Mouse (Mus musculus): ENCODE data around the gene Mrpl4. TPM values are rescaled to one million over a fixed set of nuclear protein-coding genes. Genes with fewer than 3 reads are reported as not detected.
A peak's percentile ranks its signal among the peaks of the same experiment; 100 is the strongest.

Mrpl4 gene
- polyA plus RNA-seq, 1 experiment from 2014 or later = 132 TPM

DNA sequence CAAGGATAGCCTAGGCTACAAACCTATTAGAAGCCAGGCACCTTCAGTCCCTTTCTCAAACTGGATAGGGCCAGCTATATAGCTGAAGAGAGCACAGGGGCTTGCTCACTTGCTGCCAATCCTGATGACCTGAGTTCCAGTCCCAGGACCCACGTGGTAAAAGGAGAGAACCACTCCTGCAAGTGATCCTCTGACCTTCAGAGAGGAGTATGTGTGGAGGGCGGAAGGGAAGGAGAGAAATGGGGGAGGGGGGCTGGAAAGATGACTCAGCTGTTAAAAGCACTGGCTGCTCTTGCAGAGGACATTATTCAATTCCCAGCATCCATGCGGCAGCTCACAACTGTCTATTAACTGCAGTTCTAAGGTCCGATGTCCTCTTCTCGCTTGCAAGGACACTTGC is 23.4 kb upstream of the Mrpl4 start:
- ATAC-seq (ENCODE audit: low FRiP score) (no peak), DNase-seq (ENCODE audit: low spot score) (no peak)
- no peaks in the 10 kb centered on the region; the same call in 1 of the 2 replicates for H3K4me1 ChIP-seq (replicated peaks; ENCODE audit: control insufficient read depth, insufficient read depth, low read length)
- no peak overlapping the region for H3K4me3 ChIP-seq (ENCODE audit: low read depth, low read length)
- no peaks in the 10 kb centered on the region for H3K9me3 ChIP-seq (ENCODE audit: control insufficient read depth, low read length)
- H3K4me2 ChIP-seq (replicated peaks; ENCODE audit: low read depth, low read length) = no peak overlapping the region
- H3K36me3 ChIP-seq (ENCODE audit: control insufficient read depth, insufficient read depth, low read length) = no peaks in the 10 kb centered on the region
- WGBS = 69% methylated on average over 5 of the region's 5 CpGs
- H3K27ac ChIP-seq (ENCODE audit: low read depth, low read length) = no peak overlapping the region
- H3K9ac ChIP-seq (ENCODE audit: low read depth, low read length) = no peak overlapping the region
- H3K27me3 ChIP-seq (ENCODE audit: control insufficient read depth, insufficient read depth, low read length) = no peaks in the 10 kb centered on the region

DNA sequence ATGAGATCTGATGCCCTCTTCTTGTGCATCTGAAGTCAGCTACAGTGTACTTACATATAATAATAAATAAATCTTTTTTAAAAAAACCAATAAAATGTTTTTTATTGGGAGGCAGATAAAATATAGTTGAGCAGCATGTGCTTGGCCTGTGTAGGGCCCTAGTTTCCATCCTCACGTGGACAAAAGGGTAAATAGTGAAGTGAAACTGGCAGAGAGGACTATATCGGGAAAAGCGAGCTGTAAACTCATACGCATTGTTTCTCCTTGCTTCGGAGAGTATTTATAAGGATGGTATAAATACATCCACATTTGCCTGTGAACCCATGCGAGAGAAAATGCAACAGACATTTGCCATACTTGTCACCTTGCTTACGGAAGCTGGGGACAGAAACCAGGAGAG is 22.8 kb upstream of the Mrpl4 start:
- WGBS = 87% methylated on average over 7 of the region's 7 CpGs
- ATAC-seq (ENCODE audit: low FRiP score) (no peak), DNase-seq (ENCODE audit: low spot score) (no peak)
- Histone ChIP-seq H3K4me2 (replicated peaks; ENCODE audit: low read depth, low read length) (no peak overlapping the region), H3K4me3 (ENCODE audit: low read depth, low read length) (no peak overlapping the region), H3K9ac (ENCODE audit: low read depth, low read length) (no peak overlapping the region), H3K9me3 (ENCODE audit: control insufficient read depth, low read length) (no peaks in the 10 kb centered on the region), H3K27ac (ENCODE audit: low read depth, low read length) (no peak overlapping the region), H3K4me1 (replicated peaks; ENCODE audit: control insufficient read depth, insufficient read depth, low read length) (no peaks in the 10 kb centered on the region; the same call in 1 of the 2 replicates), H3K36me3 (ENCODE audit: control insufficient read depth, insufficient read depth, low read length) (no peaks in the 10 kb centered on the region), H3K27me3 (ENCODE audit: control insufficient read depth, insufficient read depth, low read length) (no peaks in the 10 kb centered on the region)

DNA sequence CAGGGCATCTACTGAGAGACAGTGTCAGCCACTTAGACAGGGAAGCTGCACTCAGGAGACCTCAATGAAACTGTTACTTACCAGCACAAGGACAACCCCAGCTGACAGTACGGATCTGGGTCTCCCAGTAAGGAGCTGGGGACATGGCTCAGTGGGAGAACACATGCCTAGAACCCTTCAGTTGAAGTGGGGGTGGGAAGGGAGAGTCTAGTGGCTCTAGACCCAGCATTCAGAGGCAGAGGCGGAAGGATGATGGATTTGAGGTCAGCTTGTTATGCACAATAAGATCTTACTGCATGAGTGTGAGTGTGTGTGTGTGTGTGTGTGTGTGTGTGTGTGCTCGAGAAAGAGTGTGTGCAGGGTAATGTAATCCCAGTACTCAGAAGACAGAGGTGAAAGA is 20.4 kb upstream of the Mrpl4 start:
- Histone ChIP-seq H3K4me1 (replicated peaks; ENCODE audit: control insufficient read depth, insufficient read depth, low read length) (no peaks in the 10 kb centered on the region), H3K4me3 (ENCODE audit: low read depth, low read length) (no peak overlapping the region), H3K36me3 (ENCODE audit: control insufficient read depth, insufficient read depth, low read length) (no peaks in the 10 kb centered on the region), H3K9ac (ENCODE audit: low read depth, low read length) (no peak overlapping the region), H3K4me2 (replicated peaks; ENCODE audit: low read depth, low read length) (no peak overlapping the region), H3K27me3 (ENCODE audit: control insufficient read depth, insufficient read depth, low read length) (no peaks in the 10 kb centered on the region), H3K27ac (ENCODE audit: low read depth, low read length) (no peak overlapping the region), H3K9me3 (ENCODE audit: control insufficient read depth, low read length) (no peaks in the 10 kb centered on the region)
- ATAC-seq (ENCODE audit: low FRiP score) = no peak
- DNase-seq (ENCODE audit: low spot score) = no peak
- 77% methylated on average over 3 of the region's 3 CpGs for WGBS

DNA sequence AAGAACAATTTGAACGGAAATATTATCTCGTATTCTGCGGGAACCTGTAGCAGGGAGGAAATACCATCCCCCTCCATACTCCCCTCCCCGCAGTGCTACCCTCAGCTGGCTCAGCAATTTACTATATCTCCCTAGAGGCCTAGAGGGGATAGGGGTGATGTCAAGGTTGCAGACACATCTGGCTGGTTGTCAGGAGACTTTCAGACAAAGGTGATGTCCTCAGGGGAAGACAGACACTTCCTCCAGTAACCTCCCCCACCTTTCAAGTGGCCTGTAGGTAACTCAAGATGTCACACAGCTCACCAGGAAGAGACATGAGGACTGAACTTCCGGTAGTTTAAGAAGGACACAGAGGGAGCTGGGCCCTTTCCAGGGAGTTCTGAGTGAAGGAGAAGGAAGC is 19.4 kb upstream of the Mrpl4 start:
- no peaks in the 10 kb centered on the region for H3K36me3 ChIP-seq (ENCODE audit: control insufficient read depth, insufficient read depth, low read length)
- DNase-seq (ENCODE audit: low spot score) (no peak), ATAC-seq (ENCODE audit: low FRiP score) (no peak)
- no peaks in the 10 kb centered on the region for H3K27me3 ChIP-seq (ENCODE audit: control insufficient read depth, insufficient read depth, low read length)
- WGBS = 60% methylated on average over 5 of the region's 5 CpGs
- no peaks in the 10 kb centered on the region for H3K9me3 ChIP-seq (ENCODE audit: control insufficient read depth, low read length)
- no peak overlapping the region for H3K27ac ChIP-seq (ENCODE audit: low read depth, low read length)
- no peak overlapping the region for H3K9ac ChIP-seq (ENCODE audit: low read depth, low read length)
- no peak overlapping the region for H3K4me3 ChIP-seq (ENCODE audit: low read depth, low read length)
- no peaks in the 10 kb centered on the region for H3K4me1 ChIP-seq (replicated peaks; ENCODE audit: control insufficient read depth, insufficient read depth, low read length)
- no peak overlapping the region for H3K4me2 ChIP-seq (replicated peaks; ENCODE audit: low read depth, low read length)

DNA sequence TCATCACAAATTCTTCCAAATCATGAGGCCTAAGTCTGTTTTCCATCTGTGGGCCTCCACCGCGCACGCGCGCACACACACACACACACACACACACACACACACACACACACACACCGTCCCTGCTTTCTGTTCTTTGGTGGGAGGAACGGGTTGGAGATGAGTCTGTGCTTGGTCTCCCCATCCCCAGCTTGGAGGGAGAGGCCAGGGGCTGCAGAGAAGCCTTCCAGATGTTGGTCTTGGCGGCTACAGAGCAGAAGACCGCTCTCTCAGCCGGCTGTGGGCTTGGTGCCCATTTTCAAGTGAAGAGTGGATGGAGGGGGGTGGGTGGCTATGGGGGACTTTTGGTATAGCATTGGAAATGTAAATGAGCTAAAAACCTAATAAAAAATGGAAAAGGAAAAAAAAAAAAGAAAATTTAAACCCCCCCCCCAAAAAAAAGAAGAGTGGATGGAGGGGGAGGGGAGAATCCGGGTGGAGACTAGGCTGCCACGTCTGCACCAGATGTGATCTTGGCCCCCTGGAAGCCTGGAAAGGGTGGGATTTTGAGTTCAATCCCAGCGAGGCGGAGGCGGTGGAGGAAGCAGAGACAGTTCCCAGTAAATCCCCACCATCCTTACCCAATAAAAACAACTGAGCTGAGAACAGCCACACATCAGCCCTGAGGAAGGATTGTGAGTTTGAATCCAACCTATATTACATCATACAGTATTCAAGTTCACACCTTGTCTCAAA is 15.4 kb upstream of the Mrpl4 start:
- WGBS = 66% methylated on average over 15 of the region's 15 CpGs
- Histone ChIP-seq H3K4me2 (replicated peaks; ENCODE audit: low read depth, low read length) (no peak overlapping the region), H3K4me3 (ENCODE audit: low read depth, low read length) (no peak overlapping the region), H3K9me3 (ENCODE audit: control insufficient read depth, low read length) (no peaks in the 10 kb centered on the region), H3K9ac (ENCODE audit: low read depth, low read length) (no peak overlapping the region), H3K36me3 (ENCODE audit: control insufficient read depth, insufficient read depth, low read length) (no peaks in the 10 kb centered on the region), H3K4me1 (replicated peaks; ENCODE audit: control insufficient read depth, insufficient read depth, low read length) (no peaks in the 10 kb centered on the region), H3K27ac (ENCODE audit: low read depth, low read length) (no peak overlapping the region), H3K27me3 (ENCODE audit: control insufficient read depth, insufficient read depth, low read length) (no peaks in the 10 kb centered on the region)
- no peak for DNase-seq (ENCODE audit: low spot score)
- no peak for ATAC-seq (ENCODE audit: low FRiP score)

DNA sequence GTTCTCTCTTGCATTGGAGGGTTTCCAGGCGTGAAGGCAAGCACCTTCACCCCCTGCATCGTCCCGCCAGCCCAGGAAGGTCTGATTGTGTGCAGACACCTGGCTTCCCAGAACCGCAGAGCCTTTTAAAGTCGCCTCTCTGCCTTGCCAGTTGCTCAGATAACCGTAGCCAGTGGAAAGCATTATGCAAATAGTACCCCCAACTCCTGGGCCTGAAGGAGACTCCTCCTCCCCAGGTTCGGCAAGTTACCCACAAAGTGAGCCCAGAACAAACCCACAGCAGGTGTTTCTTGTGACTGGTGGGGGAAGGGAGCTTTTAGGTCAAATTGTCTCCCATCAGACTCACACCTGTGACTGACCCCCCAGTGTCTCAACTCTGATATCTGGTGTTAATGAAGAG is 14.6 kb upstream of the Mrpl4 start:
- Histone ChIP-seq H3K9ac (ENCODE audit: low read depth, low read length) (no peak overlapping the region), H3K27me3 (ENCODE audit: control insufficient read depth, insufficient read depth, low read length) (no peaks in the 10 kb centered on the region), H3K9me3 (ENCODE audit: control insufficient read depth, low read length) (no peaks in the 10 kb centered on the region), H3K4me3 (ENCODE audit: low read depth, low read length) (no peak overlapping the region), H3K4me1 (replicated peaks; ENCODE audit: control insufficient read depth, insufficient read depth, low read length) (no peaks in the 10 kb centered on the region), H3K4me2 (replicated peaks; ENCODE audit: low read depth, low read length) (no peak overlapping the region), H3K27ac (ENCODE audit: low read depth, low read length) (no peak overlapping the region), H3K36me3 (ENCODE audit: control insufficient read depth, insufficient read depth, low read length) (no peaks in the 10 kb centered on the region)
- ATAC-seq (ENCODE audit: low FRiP score) = no peak
- 26% methylated on average over 7 of the region's 7 CpGs for WGBS
- DNase-seq (ENCODE audit: low spot score) = no peak

DNA sequence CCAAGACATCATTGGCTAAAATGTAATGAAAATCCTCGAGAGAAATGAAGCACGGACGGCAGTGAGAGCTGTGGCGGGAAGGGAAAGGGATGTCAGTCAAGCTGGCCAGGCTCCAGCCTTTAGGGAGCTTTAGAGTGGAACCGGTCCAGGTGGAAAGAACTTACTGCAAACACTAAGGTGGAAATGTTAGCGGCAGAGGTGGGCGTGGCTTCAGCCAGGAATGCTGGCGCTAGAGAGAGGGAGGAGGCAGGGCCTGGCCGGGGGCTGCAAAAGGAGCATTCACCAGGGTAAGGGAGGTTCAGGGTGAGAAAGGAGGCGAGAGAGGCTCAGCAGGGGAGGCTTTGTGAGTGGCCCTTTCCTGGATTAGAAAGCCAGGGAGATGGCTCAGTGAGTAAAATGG is 11.7 kb upstream of the Mrpl4 start:
- Histone ChIP-seq H3K4me2 (replicated peaks; ENCODE audit: low read depth, low read length) (no peak overlapping the region), H3K4me3 (ENCODE audit: low read depth, low read length) (no peak overlapping the region), H3K27me3 (ENCODE audit: control insufficient read depth, insufficient read depth, low read length) (no peaks in the 10 kb centered on the region), H3K36me3 (ENCODE audit: control insufficient read depth, insufficient read depth, low read length) (no peaks in the 10 kb centered on the region), H3K9me3 (ENCODE audit: control insufficient read depth, low read length) (no peaks in the 10 kb centered on the region), H3K9ac (ENCODE audit: low read depth, low read length) (no peak overlapping the region), H3K4me1 (replicated peaks; ENCODE audit: control insufficient read depth, insufficient read depth, low read length) (no peaks in the 10 kb centered on the region), H3K27ac (ENCODE audit: low read depth, low read length) (no peak overlapping the region)
- DNase-seq (ENCODE audit: low spot score) = peak; percentile 27
- 3% methylated on average over 10 of the region's 10 CpGs for WGBS
- no peak for ATAC-seq (ENCODE audit: low FRiP score)

DNA sequence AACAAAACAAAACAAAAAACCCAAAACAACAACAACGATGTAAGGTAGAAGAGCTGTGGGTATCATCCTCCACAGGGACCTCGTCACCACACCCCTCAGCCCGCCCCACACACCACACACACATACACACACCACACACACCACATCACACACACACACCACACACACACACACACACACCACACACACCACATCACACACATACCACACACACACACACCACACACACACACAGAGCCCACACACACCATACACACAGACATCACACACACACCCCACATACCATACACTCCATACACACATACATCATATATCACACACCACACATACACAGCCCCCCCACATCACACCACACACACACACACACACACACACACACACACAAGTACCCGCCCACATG is 11.0 kb upstream of the Mrpl4 start:
- H3K4me2 ChIP-seq (replicated peaks; ENCODE audit: low read depth, low read length) = no peak overlapping the region
- H3K27me3 ChIP-seq (ENCODE audit: control insufficient read depth, insufficient read depth, low read length) = no peaks in the 10 kb centered on the region
- H3K4me3 ChIP-seq (ENCODE audit: low read depth, low read length) = no peak overlapping the region
- H3K4me1 ChIP-seq (replicated peaks; ENCODE audit: control insufficient read depth, insufficient read depth, low read length) = no peaks in the 10 kb centered on the region
- ATAC-seq (ENCODE audit: low FRiP score) (no peak), DNase-seq (ENCODE audit: low spot score) (no peak)
- WGBS = 91% methylated on average over 4 of the region's 4 CpGs
- no peak overlapping the region for H3K9ac ChIP-seq (ENCODE audit: low read depth, low read length)
- H3K27ac ChIP-seq (ENCODE audit: low read depth, low read length) = no peak overlapping the region
- H3K9me3 ChIP-seq (ENCODE audit: control insufficient read depth, low read length) = no peaks in the 10 kb centered on the region
- H3K36me3 ChIP-seq (ENCODE audit: control insufficient read depth, insufficient read depth, low read length) = no peaks in the 10 kb centered on the region

DNA sequence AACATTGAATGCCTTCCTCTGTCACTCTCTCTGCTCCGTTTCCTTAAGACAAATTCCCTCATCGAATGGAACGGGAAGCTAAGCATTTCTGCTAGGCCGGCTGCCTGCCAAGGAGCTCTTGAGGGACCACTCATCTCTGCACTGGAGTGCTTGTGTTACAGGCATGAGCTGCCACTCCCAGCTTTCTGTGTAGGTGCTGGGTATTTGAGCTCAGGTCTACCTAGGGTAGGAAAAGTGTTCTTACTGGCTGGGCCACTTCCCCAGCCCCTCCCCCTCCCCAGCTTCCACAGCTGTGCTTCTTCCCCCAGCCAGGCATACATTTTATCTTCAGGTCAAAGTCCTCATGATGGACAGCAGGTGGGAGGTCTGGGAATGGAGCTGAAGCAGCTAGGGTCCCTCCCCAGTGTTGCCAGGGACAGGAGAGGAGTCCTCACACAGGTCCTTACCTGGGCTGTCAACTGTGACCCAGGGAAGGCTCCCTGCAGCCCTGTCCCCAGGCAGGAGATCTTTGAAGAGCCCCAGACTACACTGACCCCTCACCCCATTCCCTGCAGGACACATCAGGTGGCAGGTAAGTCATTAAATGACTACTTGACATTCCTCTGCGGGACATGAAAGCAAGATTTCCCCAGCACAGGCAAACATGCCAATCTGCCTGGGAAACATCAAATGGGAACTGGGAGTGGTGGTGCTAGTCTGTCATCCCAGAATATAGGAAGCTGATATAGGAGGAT is 9.2 kb upstream of the Mrpl4 start:
- Histone ChIP-seq H3K27me3 (ENCODE audit: control insufficient read depth, insufficient read depth, low read length) (no peaks in the 10 kb centered on the region), H3K4me1 (replicated peaks; ENCODE audit: control insufficient read depth, insufficient read depth, low read length) (no peaks in the 10 kb centered on the region), H3K9ac (ENCODE audit: low read depth, low read length) (no peak overlapping the region), H3K9me3 (ENCODE audit: control insufficient read depth, low read length) (no peaks in the 10 kb centered on the region), H3K27ac (ENCODE audit: low read depth, low read length) (no peak overlapping the region), H3K36me3 (ENCODE audit: control insufficient read depth, insufficient read depth, low read length) (no peaks in the 10 kb centered on the region), H3K4me3 (ENCODE audit: low read depth, low read length) (no peak overlapping the region), H3K4me2 (replicated peaks; ENCODE audit: low read depth, low read length) (no peak overlapping the region)
- DNase-seq (ENCODE audit: low spot score) (no peak), ATAC-seq (ENCODE audit: low FRiP score) (no peak)
- 59% methylated on average over 5 of the region's 5 CpGs for WGBS
